Mouse (Mus musculus) mammary gland, adult 2 months (tissue): ENCODE results near the gene Ccdc167. TPM values are rescaled to one million over a fixed set of nuclear protein-coding genes. Genes with fewer than 3 reads are reported as not detected.

Experiments
- polyA plus RNA-seq: library from polyadenylated mRNA; depleted of rRNA; stranded (reverse); fragments of >200 nt; gene quantifications from 2 replicates; pipeline ENCODE4 v1.2.3, GENCODE M21; 2012; ENCODE audit warnings: low replicate concordance; rRNA removed

Ccdc167 gene
- 6.7 and 11.4 TPM in 2 replicates for polyA plus RNA-seq

GRCm38 (mm10) chr17:29716732-29717445 is at the start of gene Ccdc167:
Gene Ccdc167 (minus strand): TSS chr17:29717044.

DNA sequence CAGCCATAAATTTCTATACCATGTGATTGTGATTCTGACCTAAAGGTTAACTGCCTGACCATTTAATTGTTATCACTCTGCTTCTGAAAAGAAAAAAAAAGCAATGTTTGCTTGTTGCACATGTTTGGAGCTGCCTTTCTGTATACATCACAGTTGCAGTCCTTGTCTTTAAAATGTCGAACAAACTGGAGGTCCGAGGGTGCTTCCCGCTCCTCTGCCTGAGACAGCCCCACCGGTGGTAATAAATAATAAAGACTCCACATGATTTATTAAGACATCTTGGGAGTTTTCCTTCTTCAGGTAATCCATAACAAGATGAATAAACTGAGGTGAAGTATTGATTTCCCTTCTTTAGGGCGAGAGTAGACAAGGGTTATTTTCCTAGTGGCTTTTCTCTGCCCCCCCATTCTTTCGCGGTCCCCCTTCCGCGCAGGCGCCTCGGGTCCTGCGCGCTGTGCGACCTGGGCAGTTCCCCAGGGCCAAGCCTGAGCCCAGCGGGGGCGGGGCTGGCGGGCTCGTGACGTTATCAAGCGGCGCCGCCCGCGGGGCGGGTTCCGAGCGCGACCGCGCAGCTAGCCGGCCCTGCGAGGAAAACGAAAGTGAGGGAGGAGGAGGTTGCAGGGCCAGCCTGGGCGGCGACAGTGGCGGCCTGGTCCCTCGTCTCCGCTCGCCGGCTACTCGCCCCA is 56.6 kb downstream of the Ccdc167 start, which contains the start of gene Cmtr1:
Gene Cmtr1 (plus strand): TSS at position 520 of the 686 bp plus-strand sequence.

Other genes starting within 250 kb of the Ccdc167 start
- gene Pim1, start 226.3 kb downstream of the Ccdc167 start, polyA plus RNA-seq = 53.5 and 74.1 TPM in 2 replicates
- not detected in 2 replicates for gene Gm17657, start 167.4 kb downstream of the Ccdc167 start, polyA plus RNA-seq
- 17.8 and 21.8 TPM in 2 replicates for gene Tbc1d22b, start 167.3 kb downstream of the Ccdc167 start, polyA plus RNA-seq
- gene Tmem217, start 164.7 kb downstream of the Ccdc167 start, polyA plus RNA-seq = 0.57 TPM in 1 of 2 replicates, not detected in the other
- 18.9 TPM in 2 replicates for gene Rnf8, start 102.3 kb downstream of the Ccdc167 start, polyA plus RNA-seq
- gene Gm28043, start 102.2 kb downstream of the Ccdc167 start, polyA plus RNA-seq = 0.87 and 1.0 TPM in 2 replicates
- gene Cmtr1, start 56.4 kb downstream of the Ccdc167 start, polyA plus RNA-seq = 23.6 and 42.9 TPM in 2 replicates